Mouse (Mus musculus) C2C12 (cell line): ENCODE measurements at regions not wholly inside any gene's neighbourhood (a gene's known extent, or its start where the extent isn't known, plus 50 kb on each side); places are given as distances from the start of the nearest gene placed in this dataset.

Experiments
- H3K27me3 ChIP-seq: one replicate; pipeline ENCODE4 v1.6.1; 2011; ENCODE audit not compliant: control insufficient read depth, insufficient read depth, insufficient read length
- H3K36me3 ChIP-seq: one replicate; pipeline ENCODE4 v1.6.1; 2011; ENCODE audit not compliant: control insufficient read depth, insufficient read depth
- H3K4me3 ChIP-seq: one replicate; pipeline ENCODE4 v1.5.1; 2011; ENCODE audit warnings: mild to moderate bottlenecking, control low read depth; ENCODE audit not compliant: poor library complexity, insufficient read depth, severe bottlenecking
- H3K79me2 ChIP-seq: one replicate; pipeline ENCODE4 v1.6.1; 2011; ENCODE audit not compliant: control insufficient read depth, insufficient read depth
- H3K79me3 ChIP-seq: one replicate; pipeline ENCODE4 v1.6.1; 2011; ENCODE audit warnings: low read depth, control low read depth
- H3ac ChIP-seq: one replicate; pipeline ENCODE3; 2011; ENCODE audit warnings: low read depth; ENCODE audit not compliant: control insufficient read depth, insufficient read length
- CEBPB ChIP-seq: IDR thresholded peaks from one replicate; pipeline ENCODE4 v1.6.1; 2011; ENCODE audit warnings: low read depth, mild to moderate bottlenecking, control low read depth, moderate library complexity
- CTCF ChIP-seq: IDR thresholded peaks from one replicate; pipeline ENCODE4 v1.5.1; 2011; ENCODE audit not compliant: control insufficient read depth, insufficient read depth, insufficient read length
- FOSL1 ChIP-seq: IDR thresholded peaks from one replicate; pipeline ENCODE4 v1.8.0; 2011; ENCODE audit warnings: mild to moderate bottlenecking, low read length; ENCODE audit not compliant: poor library complexity, insufficient read depth, severe bottlenecking
- MAX ChIP-seq: IDR thresholded peaks from one replicate; pipeline ENCODE4 v1.6.1; 2011; ENCODE audit warnings: mild to moderate bottlenecking, control low read depth
- MYOD1 ChIP-seq: IDR thresholded peaks from one replicate; pipeline ENCODE4 v1.6.1; 2011; ENCODE audit warnings: low read depth; ENCODE audit not compliant: control insufficient read depth, insufficient read length
- MYOG ChIP-seq: IDR thresholded peaks from one replicate; pipeline ENCODE4 v1.6.1; 2011; ENCODE audit not compliant: control insufficient read depth, insufficient read length; ENCODE audit errors: extremely low read depth
- USF1 ChIP-seq: IDR thresholded peaks from one replicate; pipeline ENCODE4 v1.6.1; 2011; ENCODE audit warnings: low read depth, mild to moderate bottlenecking, control low read depth, moderate library complexity

DNA sequence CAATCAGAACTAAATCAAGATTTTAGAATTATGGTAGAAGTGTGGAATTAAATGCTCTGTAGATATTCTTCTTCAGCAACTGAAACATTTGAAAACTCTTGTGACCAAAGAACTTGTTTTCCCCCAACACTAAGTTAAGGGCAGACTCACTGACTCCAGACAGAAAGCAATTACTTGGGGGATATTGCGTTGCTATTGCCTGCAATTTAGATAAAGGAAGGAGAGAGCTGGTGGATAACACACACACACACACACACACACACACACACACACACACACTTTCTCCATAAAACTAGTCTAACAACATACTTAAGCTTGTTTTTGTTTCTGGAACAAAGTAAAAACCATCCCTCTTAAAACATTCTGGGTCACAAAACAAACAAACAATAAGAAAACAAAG is 198.5 kb upstream of the Nr2f2 start:
- no peaks in the 10 kb centered on the region for H3K27me3 ChIP-seq
- no peaks in the 10 kb centered on the region for H3K79me3 ChIP-seq
- TF ChIP-seq MYOD1 (no peak), USF1 (no peak), MYOG (no peak), CTCF (no peak), MAX (no peak), FOSL1 (no peak), CEBPB (no peak)
- no peaks in the 10 kb centered on the region for H3K79me2 ChIP-seq
- H3K4me3 ChIP-seq = no peak overlapping the region
- H3ac ChIP-seq = no peak overlapping the region
- no peaks in the 10 kb centered on the region for H3K36me3 ChIP-seq

DNA sequence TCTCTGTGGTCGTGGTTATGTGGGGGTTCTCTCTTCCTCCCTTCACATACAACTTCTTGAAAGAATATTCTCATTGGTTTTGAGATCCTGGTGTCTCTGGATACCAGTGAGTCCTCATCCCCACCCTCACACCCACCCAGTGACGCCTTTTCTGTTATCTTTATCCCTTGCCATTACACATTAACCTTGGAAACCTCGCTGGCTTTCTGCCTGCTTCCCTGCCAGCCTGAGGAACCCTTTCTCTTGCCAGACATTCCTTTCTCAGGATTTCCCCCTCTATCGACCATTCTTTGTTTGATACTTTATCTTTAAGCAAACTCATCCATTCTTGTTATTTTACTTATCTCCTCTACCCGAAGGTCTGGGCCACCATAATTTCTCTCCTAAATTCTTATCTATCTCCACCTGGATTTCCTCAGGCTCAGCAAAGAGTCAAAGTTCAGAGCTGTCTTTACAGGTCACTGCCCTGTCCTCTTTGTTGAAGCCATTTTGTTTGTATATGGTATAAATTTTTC is 182.5 kb upstream of the Nr2f2 start:
- H3K27me3 ChIP-seq = no peaks in the 10 kb centered on the region
- H3K79me3 ChIP-seq = no peaks in the 10 kb centered on the region
- H3ac ChIP-seq = no peak overlapping the region
- TF ChIP-seq MYOD1 = no peak
- TF ChIP-seq CEBPB = no peak
- TF ChIP-seq MAX = no peak
- no peak for TF ChIP-seq FOSL1
- no peak for TF ChIP-seq USF1
- TF ChIP-seq CTCF = no peak
- TF ChIP-seq MYOG = no peak
- no peak overlapping the region for H3K4me3 ChIP-seq
- no peaks in the 10 kb centered on the region for H3K79me2 ChIP-seq
- H3K36me3 ChIP-seq = no peaks in the 10 kb centered on the region

DNA sequence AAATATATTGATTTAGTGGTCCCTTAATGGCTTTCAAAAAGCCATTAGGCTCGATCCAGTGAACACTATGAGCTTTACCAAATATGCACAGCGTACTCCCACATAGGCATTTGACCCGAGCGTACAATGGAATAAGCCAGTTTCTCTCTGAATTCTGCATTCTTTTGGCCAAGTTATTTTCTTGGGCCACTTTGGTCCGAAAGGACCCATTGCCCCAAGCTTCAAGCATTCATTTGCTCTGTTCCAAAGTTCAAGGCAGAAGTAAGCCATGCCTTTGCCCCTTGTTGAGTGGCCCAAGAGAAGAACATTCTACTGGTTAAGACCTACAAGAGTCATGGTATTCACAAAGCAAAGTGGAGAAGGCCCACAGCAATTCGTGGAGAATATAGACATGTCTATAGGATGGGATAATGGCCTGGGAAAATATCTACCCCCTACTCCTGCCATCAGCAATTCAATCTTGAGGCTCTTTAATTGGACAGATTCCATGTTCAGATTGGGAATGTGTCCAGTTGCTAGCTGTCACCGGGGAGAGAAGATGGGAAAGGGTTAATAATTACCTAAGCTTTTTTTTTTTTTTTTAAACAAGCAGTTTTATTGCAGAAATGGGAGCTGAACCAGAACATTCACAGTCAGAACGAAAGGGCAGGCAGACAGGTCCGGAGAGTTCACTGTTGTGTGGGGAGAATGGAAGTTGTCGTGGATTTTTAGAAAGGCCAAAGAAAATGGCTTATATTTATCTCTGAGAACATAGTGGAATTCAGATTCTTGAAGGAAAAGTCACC is 175.5 kb upstream of the Nr2f2 start:
- Histone ChIP-seq H3ac (no peak overlapping the region), H3K4me3 (no peak overlapping the region), H3K27me3 (no peaks in the 10 kb centered on the region), H3K79me3 (no peaks in the 10 kb centered on the region), H3K36me3 (no peaks in the 10 kb centered on the region), H3K79me2 (no peaks in the 10 kb centered on the region)
- TF ChIP-seq MYOG (no peak), MYOD1 (no peak), MAX (no peak), FOSL1 (no peak), USF1 (no peak), CEBPB (no peak), CTCF (no peak)

DNA sequence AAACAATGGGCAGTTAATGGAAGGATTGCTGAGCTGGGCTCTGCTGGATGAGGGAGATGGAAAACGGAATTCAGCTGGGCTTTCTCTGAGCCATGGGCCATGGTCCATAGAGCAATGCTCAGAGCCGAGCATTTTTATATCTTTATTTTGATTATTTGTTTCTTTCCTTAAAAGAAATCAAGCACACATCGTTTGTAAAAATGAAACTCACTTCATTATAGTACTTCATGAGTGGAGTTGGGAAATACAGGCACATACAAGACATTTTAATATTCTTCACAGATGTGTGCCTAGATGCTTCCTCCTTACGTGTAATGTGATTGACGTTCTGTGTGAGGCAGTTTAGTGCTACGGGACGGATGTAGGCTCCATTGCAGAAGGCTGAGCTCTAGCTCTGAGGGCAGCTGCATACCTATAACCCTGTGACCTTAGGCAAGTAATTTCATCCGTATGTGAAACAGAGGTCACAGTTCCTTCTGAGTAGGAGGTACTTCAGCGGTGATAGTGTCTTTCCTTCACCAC is 172.6 kb upstream of the Nr2f2 start:
- H3K79me3 ChIP-seq = no peaks in the 10 kb centered on the region
- no peaks in the 10 kb centered on the region for H3K79me2 ChIP-seq
- H3K27me3 ChIP-seq = no peaks in the 10 kb centered on the region
- TF ChIP-seq MYOD1 (no peak), CTCF (no peak), USF1 (no peak)
- H3K4me3 ChIP-seq = no peak overlapping the region
- H3ac ChIP-seq = no peak overlapping the region
- no peaks in the 10 kb centered on the region for H3K36me3 ChIP-seq

DNA sequence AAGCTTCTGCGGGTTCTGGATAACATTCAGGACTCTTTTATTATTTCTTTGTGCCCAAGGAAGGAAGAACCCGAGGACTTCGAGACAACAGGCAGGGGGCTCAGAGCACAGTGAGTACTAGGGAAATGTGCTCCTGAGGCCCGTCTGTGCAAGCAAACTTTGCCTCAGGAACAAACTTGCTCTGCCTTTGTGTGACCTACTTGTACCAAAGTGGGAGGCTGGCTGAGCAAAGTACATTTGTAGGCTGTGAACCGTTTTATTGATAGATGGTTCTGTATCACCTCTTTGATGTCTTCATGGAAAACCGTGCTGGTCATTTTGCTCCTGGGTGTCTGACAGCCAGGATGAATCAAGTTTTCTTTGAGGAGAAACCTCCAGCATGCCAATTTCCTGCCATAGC is 169.5 kb upstream of the Nr2f2 start:
- Histone ChIP-seq H3ac (no peak overlapping the region), H3K36me3 (no peaks in the 10 kb centered on the region), H3K4me3 (no peak overlapping the region), H3K27me3 (no peaks in the 10 kb centered on the region), H3K79me2 (no peaks in the 10 kb centered on the region), H3K79me3 (no peaks in the 10 kb centered on the region)
- TF ChIP-seq MYOG (no peak), MAX (no peak), CTCF (no peak), FOSL1 (no peak), CEBPB (no peak), MYOD1 (no peak), USF1 (no peak)

DNA sequence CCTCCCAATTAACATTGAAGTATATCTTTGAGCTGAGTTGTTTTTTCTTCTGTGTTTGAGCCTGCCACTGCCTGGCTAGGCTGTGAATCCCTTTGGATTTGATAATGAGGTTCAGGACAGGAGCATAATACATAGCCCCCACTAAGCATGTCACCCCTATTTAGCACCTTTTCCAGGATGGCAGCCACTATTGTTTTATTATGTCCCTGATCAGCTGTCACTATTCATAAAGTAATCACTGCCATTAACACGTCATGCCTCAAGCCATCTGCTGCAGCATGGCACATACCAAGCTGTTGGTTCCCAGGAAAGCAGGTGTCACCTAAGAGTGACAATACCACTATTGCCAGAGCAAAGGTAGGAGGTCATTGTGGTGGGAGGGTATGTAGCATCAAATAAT is 167.0 kb upstream of the Nr2f2 start:
- H3K4me3 ChIP-seq = no peak overlapping the region
- no peaks in the 10 kb centered on the region for H3K79me2 ChIP-seq
- no peaks in the 10 kb centered on the region for H3K36me3 ChIP-seq
- no peak overlapping the region for H3ac ChIP-seq
- no peak for TF ChIP-seq MYOG
- no peak for TF ChIP-seq FOSL1
- no peak for TF ChIP-seq MAX
- no peak for TF ChIP-seq USF1
- TF ChIP-seq CEBPB = no peak
- no peak for TF ChIP-seq CTCF
- TF ChIP-seq MYOD1 = no peak
- H3K79me3 ChIP-seq = no peaks in the 10 kb centered on the region
- H3K27me3 ChIP-seq = no peaks in the 10 kb centered on the region
